Comparison of ENCODE assay signal across 8 mouse cellular contexts in the genomic region with DNA sequence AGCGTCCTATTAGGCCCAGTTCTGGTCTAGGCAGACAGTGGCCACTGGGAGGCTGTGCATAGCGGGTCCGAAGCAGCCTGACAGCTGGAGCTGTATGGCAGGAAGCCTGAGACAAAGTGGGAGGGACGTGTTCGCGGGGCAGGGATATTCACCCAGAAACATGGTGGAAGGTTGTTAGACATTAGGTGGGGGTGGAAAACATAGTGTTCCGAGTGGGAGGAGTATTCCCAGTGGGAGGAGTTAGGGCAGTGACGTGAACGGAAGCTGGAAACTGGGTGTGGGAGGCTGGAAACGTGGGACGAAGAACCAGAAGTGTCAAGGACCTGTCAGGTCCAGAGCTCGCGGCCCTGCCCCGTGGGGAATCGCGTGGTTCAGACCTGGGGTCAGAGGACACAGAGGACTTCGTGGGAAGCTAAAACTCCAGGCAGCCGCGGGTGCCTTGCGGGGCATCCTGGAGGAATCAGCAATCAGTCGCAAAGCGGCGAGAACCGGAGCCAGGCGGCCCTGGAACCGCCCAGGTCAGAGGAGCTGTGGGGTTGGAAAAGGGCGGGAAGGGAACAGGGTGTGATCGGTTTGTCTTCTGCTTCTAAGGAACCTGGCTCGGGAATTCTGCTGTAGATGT. TPM values are rescaled to one million over a fixed set of nuclear protein-coding genes. Genes with fewer than 3 reads are reported as not detected.
DNase-seq lines count a peak whose midpoint lies in the region; ATAC-seq and TF ChIP-seq lines count a peak whose summit lies in the region.

Gene Zfp948, plus strand, starts transcription at position 281 of the 622 bp plus-strand sequence.

- no peak; the same call in 1 of the 2 replicates for TF ChIP-seq CTCF in forebrain, postnatal 0 days (IDR thresholded peaks at IDR 0.05; ENCODE audit: low read depth)
- no peak for TF ChIP-seq CTCF in layer of hippocampus, adult 2 months (conservative IDR thresholded peaks at IDR 0.05)
- peak; percentile 30; the same call in 1 of the 2 replicates for TF ChIP-seq CTCF in lung, adult 2 months (IDR thresholded peaks at IDR 0.05; ENCODE audit: insufficient read depth, low read length)

- H3K4me3 ChIP-seq in forebrain, postnatal 0 days (ENCODE audit: low read depth, low read length), result peak within 1 kb of the TSS; percentile 67
- peak within 1 kb of the TSS; percentile 68 for H3K4me3 ChIP-seq in layer of hippocampus, adult 2 months
- peak within 1 kb of the TSS; percentile 91 for H3K4me3 ChIP-seq in lung, adult 2 months (replicated peaks; ENCODE audit: extremely low read depth, low read depth, low read length)

- peak within 1 kb of the TSS; percentile 75 for H3K9ac ChIP-seq in forebrain, postnatal 0 days

- H3K27me3 ChIP-seq in forebrain, postnatal 0 days (ENCODE audit: insufficient read depth, low read length), result no peaks in the 10 kb centered on the region

- peak within 1 kb of the TSS; percentile 56 for H3K4me2 ChIP-seq in forebrain, postnatal 0 days (ENCODE audit: low read depth)

- intact Hi-C loops in heart, postnatal 36 days (cut with DNase I), result loop anchor here (10.0 kb wide), 1 partner anchor 622 kb away; the partner anchor contains the start of gene Ppp2r1a

- DNase-seq in MN1 (ENCODE audit: low spot score), result peak; percentile 94
- DNase-seq in cerebellum, adult 8-10 months, result peak; percentile 70
- DNase-seq in forebrain, postnatal 0 days, result peak; percentile 89
- peak; percentile 87 to 88 for DNase-seq in heart, postnatal 36 days
- peak; percentile 79 to 90 for DNase-seq in layer of hippocampus, adult 2 months (ENCODE audit: low spot score in 2 of 2)
- peak; percentile 84 for DNase-seq in lung, adult 2 months
- peak; percentile 81 for DNase-seq in testis, postnatal 14 days (ENCODE audit: low spot score)

- peak within 1 kb of the TSS; percentile 90 for H3K27ac ChIP-seq in forebrain, postnatal 0 days (ENCODE audit: low read depth, low read length)
- H3K27ac ChIP-seq in layer of hippocampus, adult 2 months, result peak within 1 kb of the TSS; percentile 98

- no peaks in the 10 kb centered on the region for H3K9me3 ChIP-seq in forebrain, postnatal 0 days (ENCODE audit: low read length)

- ATAC-seq in forebrain, postnatal 0 days, result peak; percentile 95
- peak; percentile 63 for ATAC-seq in neutrophil, adult 5-6 weeks (ENCODE audit: extremely low read depth, insufficient number of reproducible peaks, low FRiP score, poor library complexity, severe bottlenecking)

- H3K36me3 ChIP-seq in forebrain, postnatal 0 days (ENCODE audit: insufficient read depth), result peaks cover 3% of the 10 kb centered on the region; the same call in 1 of the 2 replicates

- peaks cover 3% of the 10 kb centered on the region; the same call in 1 of the 2 replicates for H3K4me1 ChIP-seq in forebrain, postnatal 0 days (ENCODE audit: insufficient read depth)
- H3K4me1 ChIP-seq in lung, adult 2 months (ENCODE audit: control insufficient read depth, insufficient read depth, low read length), result peaks cover 9% of the 10 kb centered on the region

- peak; percentile 49; the same call in 1 of the 2 replicates for TF ChIP-seq POLR2A in lung, adult 2 months (IDR thresholded peaks at IDR 0.05; ENCODE audit: borderline replicate concordance, extremely low read depth, low read depth, low read length)

- WGBS in forebrain, postnatal 0 days, result under 1% methylated on average over 29 of the region's 29 CpGs
- under 1% methylated on average over 29 of the region's 29 CpGs for WGBS in lung, adult 2 months

RNA-seq across cellular contexts. Expression of gene Zfp948, which starts in this region (rescaled TPM):
- 21.0 and 21.8 TPM in 2 replicates for total RNA-seq in forebrain, postnatal 0 days (2014; rRNA removed)
- polyA plus RNA-seq in forebrain, postnatal 0 days (2015; fragmentation: Nextera tagmentation; extraction: Ambion mirVana), result 12.9 and 15.5 TPM in 2 replicates
- total RNA-seq in heart, postnatal 36 days (2021), result 1 to 10 TPM; 3.1 to 3.8 TPM
- total RNA-seq in layer of hippocampus, adult 2 months (2021), result 10 to 100 TPM; 11.0 to 12.2 TPM
- 1.3 and 1.9 TPM in 2 replicates for polyA plus RNA-seq in lung, adult 2 months (2012; rRNA removed)
- 4.3 and 4.9 TPM in 2 replicates for total RNA-seq in neutrophil, adult 5-6 weeks (2017)

Comparison
In these comparisons a context has a peak if more than half of its experiments do, and no peak if none do; other contexts are left out.
1. Peak in every context shown above with its lines: DNase-seq, ATAC-seq, H3K4me3 ChIP-seq and H3K27ac ChIP-seq.